Mouse (Mus musculus): ENCODE results near the gene Olfr910. TPM values are rescaled to one million over a fixed set of nuclear protein-coding genes. Genes with fewer than 3 reads are reported as not detected.

Gene Olfr910
- polyA plus RNA-seq (2014; fragmentation: Nextera tagmentation; extraction: Ambion mirVana), result not detected in 2 replicates

- no peaks in the 10 kb centered on the region for H3K9me3 ChIP-seq (ENCODE audit: control insufficient read depth, low read length)
- WGBS, result 92% methylated on average over 2 of the region's 2 CpGs
- no peak within 1 kb of the TSS for H3K9ac ChIP-seq (ENCODE audit: low read length)
- no peak for ATAC-seq (ENCODE audit: low FRiP score)
- H3K27me3 ChIP-seq (ENCODE audit: control insufficient read depth, insufficient read depth, low read length), result no peaks in the 10 kb centered on the region
- no peak within 1 kb of the TSS for H3K4me2 ChIP-seq
- no peaks in the 10 kb centered on the region for H3K4me1 ChIP-seq (ENCODE audit: control insufficient read depth, insufficient read depth, low read length)
- no peak for DNase-seq (ENCODE audit: low spot score, missing footprints)
- H3K4me3 ChIP-seq (ENCODE audit: low read depth, low read length), result no peak within 1 kb of the TSS
- no peaks in the 10 kb centered on the region for H3K36me3 ChIP-seq (ENCODE audit: control insufficient read depth, insufficient read depth, low read length)
- H3K27ac ChIP-seq (ENCODE audit: low read depth, low read length), result no peak within 1 kb of the TSS
Observed at GRCm38 (mm10) chr9:38537549-38537948, at the start of gene Olfr910. TSS of gene Olfr910 (plus strand) at chr9:38537849.

- WGBS, result 84% methylated on average over 2 of the region's 2 CpGs
- H3K4me2 ChIP-seq, result no peak within 1 kb of the TSS
- DNase-seq (ENCODE audit: low spot score, missing footprints) (no peak), ATAC-seq (ENCODE audit: low FRiP score) (no peak)
- H3K36me3 ChIP-seq (ENCODE audit: control insufficient read depth, insufficient read depth, low read length), result no peaks in the 10 kb centered on the region
- H3K9ac ChIP-seq (ENCODE audit: low read length), result no peak within 1 kb of the TSS
- H3K27me3 ChIP-seq (ENCODE audit: control insufficient read depth, insufficient read depth, low read length), result no peaks in the 10 kb centered on the region
- no peaks in the 10 kb centered on the region for H3K4me1 ChIP-seq (ENCODE audit: control insufficient read depth, insufficient read depth, low read length)
- no peak within 1 kb of the TSS for H3K27ac ChIP-seq (ENCODE audit: low read depth, low read length)
- H3K9me3 ChIP-seq (ENCODE audit: control insufficient read depth, low read length), result no peaks in the 10 kb centered on the region
- H3K4me3 ChIP-seq (ENCODE audit: low read depth, low read length), result no peak within 1 kb of the TSS
Observed at GRCm38 (mm10) chr9:38495501-38495900, 42.1 kb upstream of the Olfr910 start, which contains the start of gene Olfr907. TSS of gene Olfr907 (plus strand) at chr9:38495801.

DNA sequence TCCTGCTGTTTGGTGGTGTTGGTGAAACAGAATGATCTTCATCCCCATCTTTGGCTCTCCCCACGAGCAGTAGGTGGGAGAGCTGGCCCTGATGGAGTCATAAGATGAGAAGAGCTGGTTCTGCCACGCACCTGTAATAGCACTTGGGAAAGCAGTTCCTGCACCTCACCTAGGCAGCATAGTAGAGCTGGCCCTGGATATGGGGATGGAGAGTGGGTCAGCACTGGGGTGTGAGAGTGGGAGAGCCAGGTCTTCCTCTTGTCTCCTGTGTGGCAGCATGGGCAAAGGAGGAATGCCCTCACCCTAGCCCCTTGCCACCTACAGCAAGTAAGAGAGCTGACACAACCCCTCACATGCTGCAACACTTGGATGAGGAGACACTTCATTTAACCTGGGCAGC, 25.3 kb upstream of the Olfr910 start:
- no peak for DNase-seq (ENCODE audit: low spot score, missing footprints)
- H3K9ac ChIP-seq (ENCODE audit: low read length), result no peak overlapping the region
- H3K4me2 ChIP-seq, result no peak overlapping the region
- H3K27me3 ChIP-seq (ENCODE audit: control insufficient read depth, insufficient read depth, low read length), result no peaks in the 10 kb centered on the region
- no peak overlapping the region for H3K27ac ChIP-seq (ENCODE audit: low read depth, low read length)
- no peak overlapping the region for H3K4me3 ChIP-seq (ENCODE audit: low read depth, low read length)
- no peaks in the 10 kb centered on the region for H3K4me1 ChIP-seq (ENCODE audit: control insufficient read depth, insufficient read depth, low read length)
- no peaks in the 10 kb centered on the region for H3K9me3 ChIP-seq (ENCODE audit: control insufficient read depth, low read length)
- 66% methylated on average over 2 of the region's 2 CpGs for WGBS
- no peaks in the 10 kb centered on the region for H3K36me3 ChIP-seq (ENCODE audit: control insufficient read depth, insufficient read depth, low read length)
- no peak for ATAC-seq (ENCODE audit: low FRiP score)

- Histone ChIP-seq H3K9me3 (ENCODE audit: control insufficient read depth, low read length) (no peaks in the 10 kb centered on the region), H3K4me1 (ENCODE audit: control insufficient read depth, insufficient read depth, low read length) (no peaks in the 10 kb centered on the region), H3K9ac (ENCODE audit: low read length) (no peak within 1 kb of the TSS), H3K4me2 (no peak within 1 kb of the TSS), H3K27me3 (ENCODE audit: control insufficient read depth, insufficient read depth, low read length) (no peaks in the 10 kb centered on the region), H3K4me3 (ENCODE audit: low read depth, low read length) (no peak within 1 kb of the TSS), H3K36me3 (ENCODE audit: control insufficient read depth, insufficient read depth, low read length) (no peaks in the 10 kb centered on the region), H3K27ac (ENCODE audit: low read depth, low read length) (no peak within 1 kb of the TSS)
- DNase-seq (ENCODE audit: low spot score, missing footprints), result no peak
- 90% methylated on average over 1 of the region's 1 CpGs for WGBS
- no peak for ATAC-seq (ENCODE audit: low FRiP score)
Observed at GRCm38 (mm10) chr9:38521280-38521679, 16.4 kb upstream of the Olfr910 start, which contains the start of gene Olfr911-ps1. TSS of gene Olfr911-ps1 (plus strand) at chr9:38521580.

DNA sequence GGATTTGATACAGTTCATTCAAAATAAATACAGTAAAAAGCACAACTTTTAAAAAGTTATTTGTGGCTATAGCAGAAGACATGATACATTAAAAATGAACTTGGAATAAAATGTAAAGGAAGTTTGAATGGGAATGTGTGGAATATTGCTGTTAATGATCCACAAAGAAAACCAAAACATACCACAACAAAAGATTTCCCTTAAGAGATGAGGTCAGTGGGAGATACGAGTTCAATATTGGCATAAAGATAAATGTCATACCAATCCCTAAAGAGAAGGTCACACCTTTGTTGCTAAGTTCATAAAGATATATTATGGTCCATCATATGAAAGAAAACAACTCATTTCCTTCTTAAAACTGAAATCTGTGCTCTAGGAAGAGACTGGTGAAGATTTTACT, 42.2 kb downstream of the Olfr910 start, which contains the start of gene Olfr912:
Gene Olfr912 (plus strand): TSS at position 301 of the 400 bp plus-strand sequence.
- Histone ChIP-seq H3K9ac (ENCODE audit: low read length) (no peak within 1 kb of the TSS), H3K9me3 (ENCODE audit: control insufficient read depth, low read length) (no peaks in the 10 kb centered on the region), H3K4me2 (no peak within 1 kb of the TSS), H3K27me3 (ENCODE audit: control insufficient read depth, insufficient read depth, low read length) (no peaks in the 10 kb centered on the region), H3K4me1 (ENCODE audit: control insufficient read depth, insufficient read depth, low read length) (no peaks in the 10 kb centered on the region), H3K36me3 (ENCODE audit: control insufficient read depth, insufficient read depth, low read length) (no peaks in the 10 kb centered on the region), H3K27ac (ENCODE audit: low read depth, low read length) (no peak within 1 kb of the TSS), H3K4me3 (ENCODE audit: low read depth, low read length) (no peak within 1 kb of the TSS)
- WGBS, result 73% methylated on average over 1 of the region's 1 CpGs
- ATAC-seq (ENCODE audit: low FRiP score) (no peak), DNase-seq (ENCODE audit: low spot score, missing footprints) (no peak)

Other genes starting within 250 kb of the Olfr910 start
- gene Olfr896-ps1, start 246.7 kb upstream of the Olfr910 start, polyA plus RNA-seq (2014; fragmentation: Nextera tagmentation; extraction: Ambion mirVana), result not detected in 2 replicates
- gene Olfr25, start 208.8 kb upstream of the Olfr910 start, polyA plus RNA-seq (2014; fragmentation: Nextera tagmentation; extraction: Ambion mirVana), result not detected in 2 replicates
- gene Olfr898, start 189.4 kb upstream of the Olfr910 start, polyA plus RNA-seq (2014; fragmentation: Nextera tagmentation; extraction: Ambion mirVana), result not detected in 2 replicates
- not detected in 2 replicates for gene Olfr250, start 171.0 kb upstream of the Olfr910 start, polyA plus RNA-seq (2014; fragmentation: Nextera tagmentation; extraction: Ambion mirVana)
- gene Olfr251, start 160.8 kb upstream of the Olfr910 start, polyA plus RNA-seq (2014; fragmentation: Nextera tagmentation; extraction: Ambion mirVana), result not detected in 2 replicates
- gene Olfr147, start 136.2 kb upstream of the Olfr910 start, polyA plus RNA-seq (2014; fragmentation: Nextera tagmentation; extraction: Ambion mirVana), result not detected in 2 replicates
- not detected in 2 replicates for gene Olfr901, start 108.4 kb upstream of the Olfr910 start, polyA plus RNA-seq (2014; fragmentation: Nextera tagmentation; extraction: Ambion mirVana)
- gene Olfr902, start 90.2 kb upstream of the Olfr910 start, polyA plus RNA-seq (2014; fragmentation: Nextera tagmentation; extraction: Ambion mirVana), result not detected in 2 replicates
- not detected in 2 replicates for gene Olfr904, start 74.7 kb upstream of the Olfr910 start, polyA plus RNA-seq (2014; fragmentation: Nextera tagmentation; extraction: Ambion mirVana)
- not detected in 2 replicates for gene Olfr905, start 66.7 kb upstream of the Olfr910 start, polyA plus RNA-seq (2014; fragmentation: Nextera tagmentation; extraction: Ambion mirVana)
- gene Olfr906, start 50.8 kb upstream of the Olfr910 start, polyA plus RNA-seq (2014; fragmentation: Nextera tagmentation; extraction: Ambion mirVana), result not detected in 2 replicates
- gene Olfr907, start 42.0 kb upstream of the Olfr910 start, polyA plus RNA-seq (2014; fragmentation: Nextera tagmentation; extraction: Ambion mirVana), result not detected in 2 replicates
- gene Olfr911-ps1, start 16.3 kb upstream of the Olfr910 start, polyA plus RNA-seq (2014; fragmentation: Nextera tagmentation; extraction: Ambion mirVana), result not detected in 2 replicates
- gene Olfr912, start 42.3 kb downstream of the Olfr910 start, polyA plus RNA-seq (2014; fragmentation: Nextera tagmentation; extraction: Ambion mirVana), result not detected in 2 replicates
- not detected in 2 replicates for gene Olfr913, start 54.9 kb downstream of the Olfr910 start, polyA plus RNA-seq (2014; fragmentation: Nextera tagmentation; extraction: Ambion mirVana)
- not detected in 2 replicates for gene Olfr914, start 67.3 kb downstream of the Olfr910 start, polyA plus RNA-seq (2014; fragmentation: Nextera tagmentation; extraction: Ambion mirVana)
- gene Olfr916, start 122.0 kb downstream of the Olfr910 start, polyA plus RNA-seq (2014; fragmentation: Nextera tagmentation; extraction: Ambion mirVana), result not detected in 2 replicates
- gene Olfr917, start 128.0 kb downstream of the Olfr910 start, polyA plus RNA-seq (2014; fragmentation: Nextera tagmentation; extraction: Ambion mirVana), result not detected in 2 replicates
- not detected in 2 replicates for gene Olfr918, start 136.8 kb downstream of the Olfr910 start, polyA plus RNA-seq (2014; fragmentation: Nextera tagmentation; extraction: Ambion mirVana)
- not detected in 2 replicates for gene Olfr919, start 165.8 kb downstream of the Olfr910 start, polyA plus RNA-seq (2014; fragmentation: Nextera tagmentation; extraction: Ambion mirVana)
- 8.2 and 10.6 TPM in 2 replicates for gene Vwa5a, start 180.4 kb downstream of the Olfr910 start, polyA plus RNA-seq (2014; fragmentation: Nextera tagmentation; extraction: Ambion mirVana)
- not detected in 2 replicates for gene Olfr920, start 214.4 kb downstream of the Olfr910 start, polyA plus RNA-seq (2014; fragmentation: Nextera tagmentation; extraction: Ambion mirVana)
- gene Olfr921, start 235.2 kb downstream of the Olfr910 start, polyA plus RNA-seq (2014; fragmentation: Nextera tagmentation; extraction: Ambion mirVana), result not detected in 2 replicates